Mouse (Mus musculus): ENCODE measurements at regions not wholly inside any gene's neighbourhood (a gene's known extent, or its start where the extent isn't known, plus 50 kb on each side); places are given as distances from the start of the nearest gene placed in this dataset.

DNA sequence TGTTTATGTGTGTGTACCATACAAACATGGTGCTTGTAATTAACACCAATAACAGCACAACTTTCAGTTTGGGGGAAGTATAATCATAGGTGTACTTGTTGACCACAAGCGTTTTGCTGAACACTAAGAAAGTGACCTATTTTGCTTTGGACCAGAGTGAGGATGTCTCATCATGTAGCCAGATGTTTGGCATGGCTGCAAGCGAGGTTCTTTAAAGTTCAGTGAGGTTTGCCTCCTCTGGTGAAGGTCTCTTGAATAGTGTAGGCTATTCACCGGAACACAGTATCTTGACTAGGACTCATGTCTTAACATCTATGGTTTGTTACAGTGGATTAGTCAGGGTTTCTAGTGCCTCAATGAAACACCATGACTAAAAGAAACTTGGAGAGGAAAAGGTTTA lies 208.9 kb upstream of the Marcks start:
- Histone ChIP-seq H3K27me3 (ENCODE audit: control insufficient read depth, insufficient read depth, low read length) (no peaks in the 10 kb centered on the region), H3K9ac (replicated peaks) (no peak overlapping the region), H3K4me1 (replicated peaks; ENCODE audit: control insufficient read depth in 2 of 2, insufficient read depth in 2 of 2, low read length in 1 of 2) (no peaks in the 10 kb centered on the region), H3K36me3 (replicated peaks; ENCODE audit: control insufficient read depth, insufficient read depth, low read depth) (no peaks in the 10 kb centered on the region), H3K4me2 (ENCODE audit: low read depth) (no peak overlapping the region), H3K9me3 (ENCODE audit: control insufficient read depth, low read length) (no peaks in the 10 kb centered on the region), H3K27ac (no peak overlapping the region), H3K4me3 (ENCODE audit: insufficient read depth in 1 of 2, low read depth in 2 of 2, low read length in 2 of 2) (no peak overlapping the region)
- no peak for DNase-seq (ENCODE audit: low read depth in 3 of 3, low spot score in 3 of 3)
- ATAC-seq (ENCODE audit: insufficient read depth), result no peak
- TF ChIP-seq CTCF (IDR thresholded peaks at IDR 0.05; ENCODE audit: low read depth), result no peak
- no peak for TF ChIP-seq EP300 (IDR thresholded peaks at IDR 0.05; ENCODE audit: low read depth)
- 67% methylated on average over 3 of the region's 3 CpGs for WGBS (ENCODE audit: insufficient replicate concordance)

DNA sequence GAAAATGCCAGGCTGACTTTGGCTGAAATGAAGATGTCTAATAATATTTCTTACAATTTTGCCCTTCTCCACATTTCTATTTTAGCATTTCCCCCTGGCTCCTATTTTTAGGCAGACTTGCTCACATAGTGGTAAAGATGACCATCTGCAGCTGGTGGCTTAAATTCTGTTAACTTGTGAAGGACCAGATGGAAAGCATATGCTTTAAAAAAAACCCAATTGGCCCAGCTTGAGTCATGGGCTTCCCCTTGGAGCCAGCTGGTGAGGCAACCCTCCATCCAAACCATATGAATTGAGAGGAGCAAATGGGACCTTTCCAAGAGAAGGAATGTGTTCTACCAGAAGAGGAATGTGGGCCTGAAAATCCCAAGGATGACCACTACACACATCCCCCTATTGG lies 204.0 kb upstream of the Marcks start:
- no peaks in the 10 kb centered on the region for H3K36me3 ChIP-seq (replicated peaks; ENCODE audit: control insufficient read depth, insufficient read depth, low read depth)
- no peak for TF ChIP-seq CTCF (IDR thresholded peaks at IDR 0.05; ENCODE audit: low read depth)
- no peak for TF ChIP-seq EP300 (IDR thresholded peaks at IDR 0.05; ENCODE audit: low read depth)
- H3K4me1 ChIP-seq (replicated peaks; ENCODE audit: control insufficient read depth in 2 of 2, insufficient read depth in 2 of 2, low read length in 1 of 2), result no peaks in the 10 kb centered on the region; a peak in 1 of 4 replicates
- H3K27ac ChIP-seq, result no peak overlapping the region
- H3K27me3 ChIP-seq (ENCODE audit: control insufficient read depth, insufficient read depth, low read length), result no peaks in the 10 kb centered on the region
- DNase-seq (ENCODE audit: low read depth in 3 of 3, low spot score in 3 of 3) (no peak), ATAC-seq (ENCODE audit: insufficient read depth) (no peak)
- no peak overlapping the region for H3K4me3 ChIP-seq (ENCODE audit: insufficient read depth in 1 of 2, low read depth in 2 of 2, low read length in 2 of 2)
- no peaks in the 10 kb centered on the region for H3K9me3 ChIP-seq (ENCODE audit: control insufficient read depth, low read length)
- no peak overlapping the region for H3K9ac ChIP-seq (replicated peaks)
- H3K4me2 ChIP-seq (ENCODE audit: low read depth), result no peak overlapping the region

DNA sequence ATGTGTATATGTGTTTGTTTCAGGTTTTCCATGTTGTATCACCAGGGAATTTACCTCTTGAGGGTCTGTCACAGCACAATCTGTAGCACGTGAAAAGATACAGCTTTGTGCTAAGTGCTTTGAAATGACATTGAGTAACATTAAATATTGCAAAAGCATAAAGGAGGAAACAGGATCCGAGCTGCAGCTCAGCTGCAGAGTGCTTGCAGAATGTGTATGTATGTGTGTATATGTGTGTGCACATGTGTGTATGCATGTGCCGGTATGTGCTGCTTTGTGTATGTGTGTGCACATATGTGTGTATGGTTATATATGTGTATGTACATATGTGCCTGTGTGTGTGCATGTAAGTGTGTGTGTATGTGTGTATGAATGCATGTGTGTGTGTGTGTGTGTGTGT lies 200.9 kb upstream of the Marcks start:
- Histone ChIP-seq H3K27me3 (ENCODE audit: control insufficient read depth, insufficient read depth, low read length) (no peaks in the 10 kb centered on the region), H3K4me1 (replicated peaks; ENCODE audit: control insufficient read depth in 2 of 2, insufficient read depth in 2 of 2, low read length in 1 of 2) (peaks cover 0 to 3% of the 10 kb centered on the region in 2 experiments; a peak in 2 of 4 replicates), H3K9ac (replicated peaks) (no peak overlapping the region), H3K9me3 (ENCODE audit: control insufficient read depth, low read length) (no peaks in the 10 kb centered on the region), H3K4me3 (ENCODE audit: insufficient read depth in 1 of 2, low read depth in 2 of 2, low read length in 2 of 2) (no peak overlapping the region), H3K27ac (no peak overlapping the region), H3K36me3 (replicated peaks; ENCODE audit: control insufficient read depth, insufficient read depth, low read depth) (no peaks in the 10 kb centered on the region), H3K4me2 (ENCODE audit: low read depth) (no peak overlapping the region)
- TF ChIP-seq EP300 (IDR thresholded peaks at IDR 0.05; ENCODE audit: low read depth) (no peak), CTCF (IDR thresholded peaks at IDR 0.05; ENCODE audit: low read depth) (no peak)
- ATAC-seq (ENCODE audit: insufficient read depth), result no peak
- WGBS (ENCODE audit: insufficient replicate concordance), result 58% methylated on average over 3 of the region's 3 CpGs
- no peak for DNase-seq (ENCODE audit: low read depth in 3 of 3, low spot score in 3 of 3)

DNA sequence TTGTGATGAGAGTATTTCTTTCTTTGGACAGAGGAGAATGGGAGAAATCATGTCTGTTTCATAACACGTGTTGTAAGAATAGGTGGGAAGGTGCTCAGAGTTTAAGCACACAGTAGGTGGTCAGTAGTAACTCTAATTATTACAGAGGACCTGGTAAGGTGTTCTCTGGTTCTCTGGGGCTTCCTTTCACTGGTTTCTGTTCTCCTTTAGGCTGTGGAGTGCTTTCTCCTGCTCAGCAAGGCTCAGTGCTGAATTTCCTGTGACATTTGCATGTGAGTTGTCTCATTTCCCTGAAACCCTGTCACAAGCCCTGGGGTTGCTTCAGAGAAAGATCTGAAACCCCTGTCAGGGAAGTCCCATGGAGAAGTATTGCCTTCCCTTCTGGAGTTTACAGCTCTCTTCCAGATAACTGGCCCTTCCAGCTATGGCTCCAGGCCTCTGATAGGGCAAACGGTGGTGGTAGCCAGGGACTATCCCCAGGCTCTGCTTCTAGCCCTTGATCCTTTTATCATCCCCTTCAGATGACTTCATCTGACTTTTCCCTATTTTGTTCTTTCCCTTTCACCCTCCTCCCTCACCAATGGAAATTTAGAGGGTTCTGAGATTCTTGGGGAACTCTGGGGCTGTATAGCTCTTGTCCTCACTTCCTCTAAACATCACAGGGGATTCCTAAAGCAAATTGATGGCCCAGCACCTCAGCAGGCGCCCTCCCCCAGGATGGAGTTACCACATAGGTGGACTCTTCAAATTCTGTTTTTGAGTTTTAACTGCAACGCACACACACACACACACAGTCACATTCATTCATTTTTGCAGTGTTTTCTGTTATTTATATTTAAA lies 199.6 kb upstream of the Marcks start:
- ATAC-seq (ENCODE audit: insufficient read depth) (peak; percentile 23; the same call in 1 of the 2 replicates), DNase-seq (ENCODE audit: low read depth in 3 of 3, low spot score in 3 of 3) (peak in 1 of 3 experiments; percentile 17)
- Histone ChIP-seq H3K27me3 (ENCODE audit: control insufficient read depth, insufficient read depth, low read length) (no peaks in the 10 kb centered on the region), H3K27ac (no peak overlapping the region), H3K9me3 (ENCODE audit: control insufficient read depth, low read length) (no peaks in the 10 kb centered on the region), H3K4me1 (replicated peaks; ENCODE audit: control insufficient read depth in 2 of 2, insufficient read depth in 2 of 2, low read length in 1 of 2) (peaks cover 0 to 3% of the 10 kb centered on the region in 2 experiments; a peak in 2 of 4 replicates), H3K4me3 (ENCODE audit: insufficient read depth in 1 of 2, low read depth in 2 of 2, low read length in 2 of 2) (no peak overlapping the region), H3K4me2 (ENCODE audit: low read depth) (no peak overlapping the region), H3K36me3 (replicated peaks; ENCODE audit: control insufficient read depth, insufficient read depth, low read depth) (no peaks in the 10 kb centered on the region), H3K9ac (replicated peaks) (no peak overlapping the region)
- 42% methylated on average over 4 of the region's 4 CpGs for WGBS (ENCODE audit: insufficient replicate concordance)
- TF ChIP-seq CTCF (IDR thresholded peaks at IDR 0.05; ENCODE audit: low read depth) (no peak), EP300 (IDR thresholded peaks at IDR 0.05; ENCODE audit: low read depth) (no peak)

DNA sequence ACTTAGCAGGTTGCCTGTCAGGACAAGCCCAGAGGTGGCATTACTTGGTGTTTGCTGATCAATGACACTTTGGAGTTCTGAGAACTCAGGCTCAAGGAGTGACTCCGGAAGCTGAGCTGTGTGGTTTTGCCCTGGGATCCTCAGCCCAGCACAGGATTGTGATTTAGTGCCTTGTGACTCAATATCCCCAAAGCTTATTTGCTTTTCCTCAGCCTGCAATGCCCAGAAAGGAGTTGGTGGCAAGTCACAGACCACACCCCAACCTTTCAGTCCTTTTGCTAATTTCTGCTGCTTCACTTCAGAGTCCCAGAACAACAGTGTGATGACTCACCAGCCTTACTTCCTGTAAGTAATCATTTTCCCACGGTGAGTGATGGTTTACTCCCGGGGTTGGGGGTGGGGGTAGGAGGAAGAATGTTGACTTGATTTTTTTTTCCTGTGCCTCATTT lies 198.5 kb upstream of the Marcks start:
- ATAC-seq (ENCODE audit: insufficient read depth) (no peak), DNase-seq (ENCODE audit: low read depth in 3 of 3, low spot score in 3 of 3) (peak in 1 of 3 experiments; percentile 20)
- Histone ChIP-seq H3K27ac (no peak overlapping the region), H3K4me3 (ENCODE audit: insufficient read depth in 1 of 2, low read depth in 2 of 2, low read length in 2 of 2) (no peak overlapping the region), H3K9me3 (ENCODE audit: control insufficient read depth, low read length) (no peaks in the 10 kb centered on the region), H3K4me2 (ENCODE audit: low read depth) (no peak overlapping the region), H3K4me1 (replicated peaks; ENCODE audit: control insufficient read depth in 2 of 2, insufficient read depth in 2 of 2, low read length in 1 of 2) (peaks cover 0 to 3% of the 10 kb centered on the region in 2 experiments; a peak in 2 of 4 replicates), H3K27me3 (ENCODE audit: control insufficient read depth, insufficient read depth, low read length) (no peaks in the 10 kb centered on the region), H3K36me3 (replicated peaks; ENCODE audit: control insufficient read depth, insufficient read depth, low read depth) (no peaks in the 10 kb centered on the region), H3K9ac (replicated peaks) (no peak overlapping the region)
- TF ChIP-seq CTCF (IDR thresholded peaks at IDR 0.05; ENCODE audit: low read depth) (no peak), EP300 (IDR thresholded peaks at IDR 0.05; ENCODE audit: low read depth) (no peak)
- WGBS (ENCODE audit: insufficient replicate concordance), result 7% methylated on average over 3 of the region's 3 CpGs
